Mouse (Mus musculus): ENCODE measurements around the gene Ppil1.
"Not testable (repeated sequence)": the region's sequence is repeated elsewhere in the genome, so short reads cannot be mapped to it uniquely, and the experiment has no call there.

Gene Ppil1

GRCm38 (mm10) chr17:29251608-29252390 is 12.2 kb downstream of the Ppil1 start:
- no peak for DNase-seq (ENCODE audit: low spot score)

- DNase-seq (ENCODE audit: low spot score) = not testable (repeated sequence)
Measured at GRCm38 (mm10) chr17:29251006-29251405, 13.0 kb downstream of the Ppil1 start.

- peak; percentile 64 for DNase-seq (ENCODE audit: low spot score)
Measured at GRCm38 (mm10) chr17:29249512-29249911, 14.5 kb downstream of the Ppil1 start.

- DNase-seq (ENCODE audit: low spot score) = no peak
Measured at GRCm38 (mm10) chr17:29247881-29248280, 16.1 kb downstream of the Ppil1 start.

GRCm38 (mm10) chr17:29246602-29247001 is 17.4 kb downstream of the Ppil1 start:
- DNase-seq (ENCODE audit: low spot score) = peak; percentile 93

GRCm38 (mm10) chr17:29245725-29246124 is 18.3 kb downstream of the Ppil1 start:
- DNase-seq (ENCODE audit: low spot score) = peak; percentile 50

GRCm38 (mm10) chr17:29244912-29245311 is 19.1 kb downstream of the Ppil1 start:
- DNase-seq (ENCODE audit: low spot score) = no peak

GRCm38 (mm10) chr17:29238421-29238945 is 25.5 kb downstream of the Ppil1 start:
- DNase-seq (ENCODE audit: low spot score) = no peak

- DNase-seq (ENCODE audit: low spot score) = no peak
Measured at GRCm38 (mm10) chr17:29237772-29238420, 26.1 kb downstream of the Ppil1 start, which contains the start of gene Cpne5. Gene Cpne5, minus strand, starts transcription at chr17:29238167.

GRCm38 (mm10) chr17:29237267-29237771 is 26.7 kb downstream of the Ppil1 start:
- DNase-seq (ENCODE audit: low spot score) = peak; percentile 37

GRCm38 (mm10) chr17:29236111-29236510 is 27.9 kb downstream of the Ppil1 start:
- DNase-seq (ENCODE audit: low spot score) = no peak

- DNase-seq (ENCODE audit: low spot score) = no peak
Measured at GRCm38 (mm10) chr17:29231109-29231508, 32.9 kb downstream of the Ppil1 start.

GRCm38 (mm10) chr17:29220631-29221030 is 43.4 kb downstream of the Ppil1 start:
- no peak for DNase-seq (ENCODE audit: low spot score)

- peak; percentile 63 for DNase-seq (ENCODE audit: low spot score)
Measured at GRCm38 (mm10) chr17:29218017-29218416, 46.0 kb downstream of the Ppil1 start.

GRCm38 (mm10) chr17:29216078-29216477 is 47.9 kb downstream of the Ppil1 start:
- DNase-seq (ENCODE audit: low spot score) = no peak

- DNase-seq (ENCODE audit: low spot score) = no peak
Measured at GRCm38 (mm10) chr17:29214655-29215054, 49.3 kb downstream of the Ppil1 start.

GRCm38 (mm10) chr17:29214193-29214456 is 49.9 kb downstream of the Ppil1 start:
- DNase-seq (ENCODE audit: low spot score) = no peak

GRCm38 (mm10) chr17:29213381-29214192 is 50.4 kb downstream of the Ppil1 start:
- no peak for DNase-seq (ENCODE audit: low spot score)

- no peak for DNase-seq (ENCODE audit: low spot score)
Measured at GRCm38 (mm10) chr17:29211836-29212235, 52.1 kb downstream of the Ppil1 start.

GRCm38 (mm10) chr17:29210037-29210436 is 53.9 kb downstream of the Ppil1 start:
- no peak for DNase-seq (ENCODE audit: low spot score)

- no peak for DNase-seq (ENCODE audit: low spot score)
Measured at GRCm38 (mm10) chr17:29206052-29206451, 57.9 kb downstream of the Ppil1 start.

GRCm38 (mm10) chr17:29202604-29203003 is 61.4 kb downstream of the Ppil1 start:
- DNase-seq (ENCODE audit: low spot score) = no peak
